Mouse (Mus musculus) ovary, adult 18-20 months (tissue): ENCODE data around the gene Zbtb42.
A peak's percentile ranks its signal among the peaks of the same experiment; 100 is the strongest.

Experiments used
- DNase-seq: peaks from one replicate; pipeline ENCODE4 v3.0.0; 2022; ENCODE audit warnings: low spot score, mixed read lengths

Gene Zbtb42

GRCm38 (mm10) chr12:112661851-112662250 lies 16.8 kb upstream of the Zbtb42 start:
- DNase-seq = no peak

DNA sequence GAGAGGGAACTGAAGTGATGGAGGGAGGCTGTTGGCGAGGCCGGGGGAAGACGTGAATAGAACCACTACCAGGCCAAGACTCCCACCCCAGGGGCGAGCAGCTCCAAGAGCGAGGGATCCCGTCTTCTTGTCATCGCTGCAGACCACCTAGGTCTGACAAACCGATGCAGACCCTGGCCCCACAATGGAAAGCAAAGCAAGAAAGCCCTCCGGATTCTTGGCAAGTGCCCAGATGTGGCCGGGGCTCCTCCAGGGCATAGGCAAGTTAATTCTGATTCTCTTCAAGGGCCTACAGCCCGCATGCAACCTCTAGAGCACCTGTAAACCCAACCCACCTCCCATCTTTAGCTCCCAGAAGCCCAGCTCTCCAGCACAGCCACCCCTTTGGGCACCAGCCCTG lies 15.3 kb upstream of the Zbtb42 start:
- no peak for DNase-seq

- no peak for DNase-seq
Measured at GRCm38 (mm10) chr12:112663716-112664115, 14.9 kb upstream of the Zbtb42 start.

DNA sequence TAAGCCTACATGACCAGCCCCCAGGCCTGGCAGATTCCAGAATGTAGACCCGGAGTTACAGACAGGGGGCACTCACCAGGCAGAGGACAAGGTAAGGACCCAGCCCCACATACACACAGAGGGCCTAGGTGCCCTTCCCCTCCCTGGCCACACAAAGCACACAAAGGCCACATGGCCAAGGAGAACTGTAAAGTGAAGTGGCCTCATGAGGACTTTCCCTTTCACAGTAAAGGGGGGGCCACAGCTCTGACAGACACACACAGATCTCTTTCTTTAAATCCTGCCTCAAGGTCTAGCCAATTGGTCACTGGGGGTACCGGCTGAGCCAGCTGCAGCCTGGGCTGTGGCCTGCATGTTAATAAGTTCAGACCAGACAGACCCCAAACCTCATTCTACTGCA lies 14.5 kb upstream of the Zbtb42 start:
- DNase-seq = no peak

DNA sequence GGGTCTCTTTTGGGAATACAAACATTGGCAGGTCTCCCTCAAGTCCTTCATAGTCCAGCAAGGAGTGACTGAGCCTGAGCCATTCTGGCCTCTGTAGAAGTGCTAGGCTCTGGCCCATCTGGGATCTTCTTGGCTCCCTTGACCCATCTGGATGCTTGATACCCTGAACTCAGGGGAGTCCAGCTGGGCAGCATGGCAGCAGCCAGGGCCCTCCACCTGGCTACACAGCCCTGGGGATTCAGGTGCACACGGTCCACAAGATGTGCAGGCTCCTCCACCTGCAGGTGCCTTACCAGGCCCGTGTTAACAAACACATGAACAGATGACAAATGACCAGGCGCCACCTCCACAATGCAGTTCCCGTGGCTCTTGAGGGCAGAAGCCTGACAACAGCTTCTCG lies 14.0 kb upstream of the Zbtb42 start:
- no peak for DNase-seq

DNA sequence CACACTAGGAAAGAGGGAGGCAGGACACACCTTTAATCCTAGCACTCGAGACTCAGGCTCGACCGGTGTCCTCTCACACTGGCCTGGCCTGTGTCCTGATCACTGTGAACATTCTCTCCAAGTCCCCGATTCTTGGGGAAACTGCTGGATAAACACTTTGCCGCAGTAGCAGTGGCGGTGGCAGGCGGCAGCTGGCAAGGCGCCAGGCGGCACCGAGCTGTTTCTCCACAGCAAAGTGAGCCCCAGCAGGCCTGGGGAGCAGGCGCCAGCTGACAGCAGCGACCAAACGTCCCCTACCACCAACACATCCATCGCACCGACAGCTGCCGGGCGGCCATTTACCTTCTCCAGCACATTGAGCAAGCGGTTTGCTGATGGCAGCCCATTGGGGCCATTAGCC lies 13.2 kb upstream of the Zbtb42 start:
- no peak for DNase-seq

DNA sequence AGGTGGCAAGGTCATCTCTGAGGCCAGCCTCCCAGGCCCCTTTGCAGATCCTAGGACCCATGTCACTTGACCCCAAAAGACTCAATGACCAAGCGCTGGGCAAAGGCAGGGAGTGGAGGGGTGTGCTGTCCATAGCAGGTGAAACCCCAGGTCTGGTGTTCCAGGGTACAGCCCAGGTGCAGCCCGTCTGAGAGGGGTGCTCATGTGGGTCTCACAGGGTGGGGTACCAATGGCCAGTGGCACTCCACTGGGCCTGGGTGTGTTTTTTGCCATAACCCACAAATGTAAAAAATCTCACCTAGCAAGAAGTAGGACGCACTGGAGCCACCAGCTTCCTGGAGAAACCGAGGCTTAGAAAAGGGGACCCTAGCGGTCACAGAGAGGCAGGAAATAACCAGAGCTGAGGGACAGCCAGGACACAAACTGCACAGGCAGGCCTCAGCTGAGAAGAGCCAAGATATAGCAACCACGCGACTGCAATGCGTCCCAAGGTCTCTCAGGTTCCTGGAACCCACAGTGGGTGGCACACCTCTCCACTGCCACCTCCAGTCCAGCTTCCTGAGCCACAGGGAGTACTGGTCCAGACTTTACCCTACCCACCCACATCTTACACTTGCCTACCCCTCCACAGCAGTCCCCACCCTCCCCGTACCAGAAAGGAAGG lies 12.6 kb upstream of the Zbtb42 start:
- no peak for DNase-seq

- DNase-seq = no peak
Measured at GRCm38 (mm10) chr12:112667619-112668297, 10.9 kb upstream of the Zbtb42 start.

GRCm38 (mm10) chr12:112670718-112671393 lies 7.8 kb upstream of the Zbtb42 start:
- DNase-seq = peak; percentile 77

DNA sequence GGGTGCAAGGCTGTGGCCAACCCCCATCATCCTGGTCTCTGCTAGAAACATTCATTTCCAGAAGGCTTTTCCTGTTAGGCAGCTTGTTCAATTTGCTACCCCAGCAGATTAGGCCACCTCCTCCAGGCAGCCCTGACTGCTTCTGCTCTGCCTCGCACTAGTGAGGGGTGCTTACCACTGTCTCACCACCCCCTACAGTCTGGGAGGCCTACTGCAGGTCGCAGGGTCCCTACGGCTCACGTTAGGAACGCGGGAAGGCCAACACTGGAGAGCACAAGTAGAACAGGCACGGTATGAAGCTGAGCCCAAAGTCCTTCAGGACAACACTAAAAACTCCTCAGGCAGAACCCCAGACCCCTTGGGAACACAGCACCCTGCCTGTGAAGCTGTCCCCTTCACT lies 6.7 kb upstream of the Zbtb42 start:
- DNase-seq = no peak

DNA sequence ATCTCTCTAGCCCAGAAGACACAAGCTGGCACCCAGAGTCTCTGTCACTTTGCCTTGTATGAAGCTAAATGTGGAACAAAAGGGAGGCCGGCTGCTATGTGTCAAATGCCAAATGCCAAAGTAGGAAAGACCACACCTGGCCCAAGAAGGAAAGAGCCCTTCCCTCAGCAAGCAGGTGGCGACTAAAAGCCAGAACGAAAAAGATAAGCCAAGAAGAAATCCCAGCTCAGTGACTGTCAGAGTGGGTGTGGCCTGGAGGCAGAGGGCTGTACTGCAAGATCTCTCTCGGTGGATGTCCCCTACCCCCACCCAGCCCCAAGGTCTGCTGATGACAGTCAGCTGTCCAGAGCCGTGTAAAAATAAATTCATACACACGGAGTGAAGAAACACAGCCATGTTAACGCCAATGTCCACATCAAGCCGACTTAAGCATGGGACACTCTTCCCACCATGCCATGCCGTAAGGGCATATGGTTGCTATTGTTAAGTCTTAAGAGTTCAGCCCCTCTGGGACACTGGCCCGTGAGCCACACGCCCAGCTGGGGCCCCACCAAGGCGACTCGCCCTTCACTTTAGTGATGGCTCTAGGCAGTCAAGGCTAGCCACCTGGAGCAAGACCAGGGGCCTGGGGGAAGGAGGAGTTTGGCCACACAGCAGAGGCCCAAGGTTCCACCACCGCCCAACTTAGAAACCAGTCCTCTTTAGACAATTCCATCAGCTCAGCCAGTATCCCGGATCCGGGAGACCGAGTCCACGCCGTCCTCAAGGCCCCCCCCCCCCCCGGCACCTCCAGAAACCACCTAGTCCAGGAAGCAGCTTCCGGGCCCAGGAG lies 5.7 kb upstream of the Zbtb42 start:
- no peak for DNase-seq

DNA sequence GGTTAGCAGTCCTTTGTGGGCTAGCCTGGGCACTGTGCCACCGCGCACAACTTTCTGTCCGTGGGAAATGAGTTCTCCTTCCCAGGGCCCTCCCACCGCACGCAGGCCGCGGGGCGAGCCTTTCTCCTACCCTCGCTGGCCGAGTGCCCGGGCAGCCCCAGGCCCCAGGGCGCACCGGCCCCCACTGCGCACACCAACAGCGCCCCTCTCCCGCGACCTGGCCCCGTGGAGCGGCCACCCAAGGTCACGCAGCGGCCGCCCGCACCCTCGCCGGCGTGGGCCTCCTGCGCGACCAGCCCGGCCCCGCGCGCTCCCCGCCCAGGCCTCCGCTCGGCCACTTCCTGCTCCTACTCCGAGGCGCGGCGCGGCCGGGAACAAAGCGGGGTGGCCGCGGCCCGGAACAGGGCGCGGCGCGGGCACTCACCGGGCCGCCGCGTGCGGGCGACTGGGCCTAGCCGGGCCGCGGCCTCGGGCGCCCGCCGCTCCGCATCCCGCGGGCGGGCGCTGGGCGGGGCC lies 5.0 kb upstream of the Zbtb42 start:
- no peak for DNase-seq

- DNase-seq = no peak
Measured at GRCm38 (mm10) chr12:112674132-112675011, 4.3 kb upstream of the Zbtb42 start, which contains the start of gene Akt1. Gene Akt1, minus strand, starts transcription at chr12:112674884.

DNA sequence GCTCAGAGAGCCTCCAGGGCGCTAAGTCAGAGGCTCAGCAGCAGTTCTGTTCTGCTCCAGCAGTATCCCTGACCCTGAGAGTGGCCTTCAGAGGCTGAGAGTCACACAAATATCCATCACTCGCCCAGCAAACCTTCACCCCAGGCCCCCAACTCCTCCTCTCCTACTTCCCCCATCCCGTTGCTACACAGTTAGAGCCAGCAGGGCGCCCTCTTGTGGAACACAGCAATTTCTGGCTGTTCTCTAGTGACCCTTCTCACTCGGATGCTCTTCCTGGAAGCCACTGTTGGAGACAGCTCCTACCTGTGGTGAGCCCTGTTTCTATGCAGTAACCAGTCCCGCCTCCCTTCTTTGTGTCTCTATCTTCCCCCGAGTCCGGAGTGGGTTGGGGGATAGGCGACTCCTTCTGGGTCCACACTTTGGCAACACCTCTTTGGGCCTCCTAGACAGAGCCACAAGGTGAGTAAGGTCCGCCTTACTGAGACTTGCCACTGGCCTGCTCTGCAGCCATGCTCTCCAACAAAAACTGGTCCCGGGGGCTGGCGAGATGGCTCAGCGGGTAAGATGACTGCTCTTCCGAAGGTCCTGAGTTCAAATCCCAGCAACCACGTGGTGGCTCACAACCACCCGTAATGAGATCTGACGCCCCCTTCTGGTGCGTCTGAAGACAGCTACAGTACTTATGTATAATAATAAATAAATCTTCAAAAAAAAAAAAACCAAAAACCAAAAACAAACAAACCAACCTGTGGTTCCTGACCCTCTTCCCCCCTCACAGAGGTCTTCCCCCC lies 3.2 kb upstream of the Zbtb42 start:
- DNase-seq = peak; percentile 73

DNA sequence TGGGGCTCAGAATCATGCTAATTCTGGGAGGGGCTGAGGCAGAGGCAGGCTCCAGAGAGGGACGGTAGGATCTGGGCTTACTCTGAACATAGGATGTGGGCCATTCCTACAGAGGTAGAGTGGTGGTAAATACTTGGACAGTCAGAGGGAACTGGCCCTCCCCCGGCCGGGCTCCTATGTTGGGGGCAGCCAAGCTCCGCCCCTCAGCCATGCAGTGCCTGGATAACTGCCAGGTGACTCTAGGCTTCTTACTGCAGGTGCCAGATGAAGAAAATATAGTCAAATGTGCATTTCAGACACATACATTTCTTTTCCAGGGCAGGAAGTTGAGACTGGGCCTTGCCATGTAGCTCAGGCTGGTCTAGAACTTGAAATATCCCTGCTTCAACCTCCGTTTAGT lies 1.6 kb upstream of the Zbtb42 start:
- DNase-seq = no peak

DNA sequence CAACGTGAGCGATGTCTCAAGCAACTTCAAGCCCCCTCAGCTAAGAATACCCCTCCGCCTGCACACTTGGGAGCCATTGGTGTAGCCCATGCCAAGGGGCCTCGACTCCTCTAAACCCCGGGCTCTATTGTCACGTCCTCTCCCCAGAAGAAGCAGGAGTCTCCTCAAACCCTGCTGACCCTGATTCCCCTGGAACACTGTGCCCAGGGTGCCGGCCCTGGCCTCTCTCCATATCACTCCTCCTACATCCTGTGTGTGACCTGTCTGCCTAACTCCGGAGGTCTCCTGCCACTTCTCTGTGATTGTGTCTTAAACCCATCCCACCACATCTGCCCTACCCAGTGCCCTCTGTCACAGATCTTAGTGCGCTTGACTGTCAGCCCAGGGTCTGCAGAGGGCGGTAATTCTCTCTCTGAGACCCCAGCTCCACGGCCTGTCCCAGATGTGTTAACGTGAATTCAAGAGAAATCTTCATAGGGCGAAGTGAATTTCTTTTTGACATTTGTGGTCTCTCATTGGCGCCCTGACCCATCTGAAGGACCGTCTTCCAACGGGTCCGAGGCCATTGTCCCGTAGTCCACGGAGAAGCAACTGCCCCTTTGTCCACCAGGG lies 579 bp upstream of the Zbtb42 start:
- DNase-seq = no peak

DNA sequence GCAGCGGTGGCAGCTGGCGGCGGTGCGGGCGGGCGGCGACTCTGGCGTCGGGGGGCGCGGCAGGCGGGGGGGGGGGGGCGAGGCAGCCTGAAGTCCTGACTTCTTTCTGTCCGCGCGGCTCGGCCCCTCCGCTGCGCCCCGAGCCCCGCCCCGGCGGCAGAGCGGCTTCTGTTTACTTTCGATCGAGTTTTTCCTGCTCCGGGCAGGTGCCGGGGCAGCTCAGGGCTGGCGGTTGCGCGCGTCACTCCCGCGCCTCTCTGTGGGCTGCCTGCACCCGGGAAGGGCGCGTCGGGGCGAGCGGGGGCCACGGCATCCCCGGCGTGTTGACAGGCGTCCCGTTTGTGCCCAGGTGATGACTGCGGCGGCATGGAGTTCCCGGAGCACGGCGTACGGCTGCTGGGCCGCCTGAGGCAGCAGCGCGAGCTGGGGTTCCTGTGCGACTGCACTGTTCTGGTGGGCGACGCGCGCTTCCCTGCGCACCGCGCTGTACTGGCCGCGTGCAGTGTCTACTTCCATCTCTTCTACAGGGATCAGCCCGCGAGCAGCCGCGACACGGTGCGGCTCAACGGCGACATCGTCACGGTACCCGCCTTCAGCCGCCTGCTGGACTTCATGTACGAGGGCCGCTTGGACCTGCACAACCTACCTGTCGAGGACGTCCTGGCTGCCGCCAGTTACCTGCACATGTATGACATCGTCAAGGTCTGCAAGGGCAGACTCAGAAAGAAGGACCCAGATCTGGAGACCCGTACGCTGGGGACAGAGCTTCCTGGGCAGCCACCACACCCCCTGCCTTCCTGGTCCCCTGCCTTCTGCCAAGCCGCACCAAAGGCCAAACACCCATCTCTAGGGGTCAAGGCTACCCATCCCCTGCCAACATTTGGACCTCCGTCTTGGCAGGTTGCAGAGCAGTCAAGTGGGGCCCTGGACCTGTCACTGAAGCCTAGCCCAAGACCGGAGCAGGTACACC lies 684 bp downstream of the Zbtb42 start:
- no peak for DNase-seq

DNA sequence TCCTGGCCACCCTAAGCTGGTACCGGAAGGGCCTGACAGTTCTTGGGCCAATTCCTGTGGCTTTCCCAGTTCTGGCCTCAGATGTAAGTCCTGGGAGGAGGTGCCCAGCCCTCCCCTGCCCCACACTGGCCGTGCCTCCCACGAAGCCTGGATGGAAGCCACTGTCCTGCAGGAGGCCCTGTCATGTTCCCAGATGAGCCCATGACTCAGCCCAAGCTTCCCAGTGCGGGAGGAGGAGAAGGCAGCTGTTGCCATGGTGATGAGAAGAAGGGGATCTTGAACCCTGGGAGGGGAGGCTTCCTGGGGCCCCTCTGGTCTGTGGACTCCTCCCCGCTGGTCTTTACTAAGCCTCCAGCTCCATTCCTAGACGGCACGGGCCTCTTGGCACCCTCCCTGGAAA lies 4.7 kb downstream of the Zbtb42 start:
- DNase-seq = no peak

- no peak for DNase-seq
Measured at GRCm38 (mm10) chr12:112688458-112688857, 9.8 kb downstream of the Zbtb42 start.
